Mouse (Mus musculus) stomach, postnatal 0 days (tissue): ENCODE data around the gene Pcmt1.

Experiments used
- CTCF ChIP-seq: IDR thresholded peaks from 2 replicates; pipeline ENCODE4 v1.5.1; 2016; ENCODE audit warnings: antibody characterized with exemption, low read depth, mild to moderate bottlenecking, moderate library complexity
- EP300 ChIP-seq: optimal IDR thresholded peaks from 2 replicates; pipeline ENCODE3; 2016; ENCODE audit warnings: antibody characterized with exemption

DNA sequence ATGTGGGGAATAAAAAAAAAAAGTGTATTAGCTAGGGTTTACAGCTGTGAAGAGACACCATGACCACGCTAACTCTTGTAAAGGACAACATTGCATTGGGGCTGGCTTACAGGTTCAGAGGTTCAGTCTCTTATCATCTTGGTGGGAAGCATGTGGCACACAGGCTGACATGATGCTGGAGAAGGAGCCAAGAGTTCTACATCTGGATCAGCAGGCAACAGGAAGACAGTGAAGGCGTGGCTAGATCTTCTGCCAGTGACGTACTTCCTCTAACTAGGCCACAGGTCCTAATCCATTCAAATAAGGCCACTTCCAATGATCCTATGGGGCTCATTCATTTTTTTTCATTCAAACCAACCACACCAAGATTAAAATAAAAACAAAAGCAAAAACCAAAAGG is 19.2 kb upstream of the Pcmt1 start:
- TF ChIP-seq CTCF (no peak), EP300 (no peak)
